In genomic region chr3:145574468-145574867, GRCm38 (mm10) we compare ENCODE assay signal across 26 mouse cellular contexts.
"Had no signal": no experiment of that assay in that cellular context is flagged by ENCODE, and none has a peak within 500 bp of the region (broad histone marks: within the 10 kb centered on the region; RNA-seq: fewer than 3 reads in every experiment).

No protein-coding gene starts in this region.

- H3K4me3 ChIP-seq: embryonic facial prominence, embryonic 10.5 days; embryonic facial prominence, embryonic 12.5 days; embryonic facial prominence, embryonic 13.5 days; embryonic facial prominence, embryonic 15.5 days; erythroblast, embryonic 14.5 days; forebrain, embryonic 10.5 days; forebrain, embryonic 12.5 days; forebrain, embryonic 13.5 days; forebrain, embryonic 15.5 days; gastrocnemius, adult 2 months; heart, adult 2 months; heart, embryonic 10.5 days had no signal

- DNase-seq: cerebellum, adult 9-11 months; cerebellum, postnatal 10 days; cerebellum, postnatal 14 days; cerebellum, postnatal 25 days; cerebellum, postnatal 36 days; embryo, embryonic 11 days; forebrain, postnatal 0 days; gastrocnemius, adult 2 months; gastrocnemius, postnatal 10 days; gastrocnemius, postnatal 14 days; gastrocnemius, postnatal 25 days; gastrocnemius, postnatal 36 days; heart, adult 18-20 months; heart, adult 2 months had no signal

- H3K27me3 ChIP-seq: embryonic facial prominence, embryonic 12.5 days; embryonic facial prominence, embryonic 13.5 days; embryonic facial prominence, embryonic 15.5 days; forebrain, embryonic 12.5 days; forebrain, embryonic 13.5 days; forebrain, embryonic 15.5 days had no signal

- H3K9ac ChIP-seq: embryonic facial prominence, embryonic 12.5 days; embryonic facial prominence, embryonic 13.5 days; embryonic facial prominence, embryonic 15.5 days; forebrain, embryonic 12.5 days; forebrain, embryonic 13.5 days; forebrain, embryonic 15.5 days; forebrain, postnatal 0 days had no signal

- H3K4me2 ChIP-seq: embryonic facial prominence, embryonic 12.5 days; embryonic facial prominence, embryonic 13.5 days; embryonic facial prominence, embryonic 15.5 days; forebrain, embryonic 12.5 days; forebrain, embryonic 13.5 days; forebrain, embryonic 15.5 days had no signal

- H3K9me3 ChIP-seq: embryonic facial prominence, embryonic 10.5 days; embryonic facial prominence, embryonic 12.5 days; embryonic facial prominence, embryonic 13.5 days; embryonic facial prominence, embryonic 15.5 days; forebrain, embryonic 10.5 days; forebrain, embryonic 12.5 days; forebrain, embryonic 13.5 days; forebrain, embryonic 15.5 days; heart, embryonic 10.5 days had no signal

- H3K27ac ChIP-seq: embryonic facial prominence, embryonic 10.5 days; embryonic facial prominence, embryonic 12.5 days; embryonic facial prominence, embryonic 13.5 days; embryonic facial prominence, embryonic 15.5 days; forebrain, embryonic 10.5 days; forebrain, embryonic 12.5 days; forebrain, embryonic 13.5 days; forebrain, embryonic 15.5 days; gastrocnemius, adult 2 months; heart, adult 2 months; heart, embryonic 10.5 days had no signal

- ATAC-seq: forebrain, embryonic 13.5 days; forebrain, embryonic 14.5 days; forebrain, embryonic 15.5 days; forebrain, embryonic 16.5 days; forebrain, postnatal 0 days had no signal
